Mouse (Mus musculus): ENCODE measurements around the gene Il6ra. TPM values are rescaled to one million over a fixed set of nuclear protein-coding genes. Genes with fewer than 3 reads are reported as not detected.

Gene Il6ra
- polyA plus RNA-seq, 1 experiment from 2014 or later: 0.39 TPM

DNA sequence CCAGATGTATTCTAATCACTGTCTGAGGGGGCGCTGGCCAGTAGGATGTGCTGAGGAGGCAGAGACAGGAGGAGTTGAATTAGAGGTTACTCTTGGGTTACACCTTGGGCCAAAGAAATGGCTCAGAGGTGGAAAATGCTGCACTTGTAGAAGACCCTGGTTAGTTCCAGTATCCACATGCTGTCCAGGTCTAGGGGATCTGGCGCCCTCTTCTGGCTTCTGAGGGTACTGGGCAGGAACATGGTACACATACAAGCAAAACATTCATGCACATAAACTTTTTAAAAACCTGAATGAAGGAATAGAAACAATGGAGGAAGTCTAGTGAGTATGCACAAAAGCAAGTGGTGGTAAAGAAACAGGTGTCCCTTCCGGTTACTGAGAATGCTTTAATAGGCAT is 55.6 kb downstream of the Il6ra start:
- Histone ChIP-seq H3K27me3 (ENCODE audit: low read depth, poor library complexity, severe bottlenecking) (0 out of 2 replicates have a peak, but pooled peaks cover 7% of the 10 kb centered on the region), H3K4me3 (no peak overlapping the region), H3K36me3 (no peaks in the 10 kb centered on the region), H3K9me3 (replicated peaks) (0 out of 2 replicates have a peak, but pooled peaks cover 3% of the 10 kb centered on the region), H3K27ac (replicated peaks) (no peak overlapping the region), H3K4me1 (peaks cover 12% of the 10 kb centered on the region)
- DNase-seq (ENCODE audit: low spot score): no peak
- 80% methylated on average over 3 of the region's 3 CpGs for WGBS

DNA sequence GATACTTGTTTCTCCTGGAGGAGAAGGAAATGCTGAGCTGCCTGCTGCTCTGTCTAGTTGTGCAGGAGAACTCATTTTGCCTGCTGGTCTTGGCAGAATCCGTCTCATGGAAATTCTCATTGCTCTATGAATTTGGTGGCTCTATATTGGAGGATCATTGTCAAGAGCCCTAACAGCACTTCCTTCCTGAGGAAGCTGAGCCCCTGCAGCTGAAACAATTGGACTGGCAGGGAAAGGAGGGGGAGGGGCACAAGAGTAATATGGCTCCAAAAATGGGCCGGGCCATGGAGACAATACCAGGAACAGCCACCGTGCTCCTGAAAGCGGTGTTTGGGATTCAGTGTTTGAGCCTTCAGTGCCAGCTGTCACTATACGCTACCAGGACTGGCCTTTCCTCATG is 59.2 kb downstream of the Il6ra start:
- Histone ChIP-seq H3K27ac (replicated peaks) (no peak overlapping the region; the same call in 1 of the 2 replicates), H3K36me3 (no peaks in the 10 kb centered on the region), H3K27me3 (ENCODE audit: low read depth, poor library complexity, severe bottlenecking) (no peaks in the 10 kb centered on the region), H3K4me1 (peaks cover 3% of the 10 kb centered on the region; the same call in 1 of the 2 replicates), H3K9me3 (replicated peaks) (0 out of 2 replicates have a peak, but pooled peaks cover 3% of the 10 kb centered on the region), H3K4me3 (no peak overlapping the region)
- DNase-seq (ENCODE audit: low spot score): no peak
- WGBS: 85% methylated on average over 5 of the region's 5 CpGs

DNA sequence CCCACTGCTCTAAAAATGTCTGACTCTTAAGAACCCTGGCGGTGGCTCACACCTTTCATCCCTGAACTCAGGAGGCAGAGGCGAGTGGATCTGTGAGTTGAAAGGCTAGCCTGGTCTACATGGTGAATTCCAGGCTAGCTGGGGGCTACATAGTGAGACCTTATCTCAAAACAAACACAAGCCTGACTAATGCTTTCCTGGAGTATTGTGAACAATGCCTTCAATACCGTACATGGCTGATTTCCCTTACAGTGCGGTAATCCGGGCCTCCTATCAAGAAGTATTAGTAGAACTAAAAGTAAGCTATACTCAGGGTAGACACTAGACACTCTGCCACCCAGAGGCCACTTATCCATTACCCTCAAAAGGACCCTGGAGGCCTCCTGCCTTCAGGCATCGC is 64.9 kb downstream of the Il6ra start:
- Histone ChIP-seq H3K27ac (replicated peaks) (no peak overlapping the region), H3K36me3 (no peaks in the 10 kb centered on the region), H3K4me1 (no peaks in the 10 kb centered on the region), H3K27me3 (ENCODE audit: low read depth, poor library complexity, severe bottlenecking) (no peaks in the 10 kb centered on the region), H3K4me3 (no peak overlapping the region), H3K9me3 (replicated peaks) (no peaks in the 10 kb centered on the region)
- WGBS: 93% methylated on average over 6 of the region's 6 CpGs
- no peak for DNase-seq (ENCODE audit: low spot score)

DNA sequence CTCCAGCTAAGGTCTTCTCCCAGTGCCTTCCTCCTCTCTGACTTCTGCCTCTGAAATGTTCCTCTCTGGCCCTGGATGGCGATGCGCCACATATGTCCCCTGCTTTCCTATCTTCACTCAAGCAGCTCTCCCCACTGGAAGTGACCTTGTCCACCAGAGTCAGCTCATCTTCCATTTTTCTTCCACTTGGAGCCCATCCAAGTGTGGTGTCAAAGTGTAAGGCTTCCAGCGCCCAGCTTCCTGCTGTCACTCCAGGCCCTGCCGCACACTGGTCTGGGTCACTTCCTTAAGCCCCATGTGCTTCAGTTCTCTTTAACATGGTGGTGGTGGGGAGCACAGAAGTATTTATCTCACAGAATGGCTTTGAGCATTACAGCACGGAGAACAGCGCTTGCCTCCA is 65.4 kb downstream of the Il6ra start:
- no peak overlapping the region for H3K27ac ChIP-seq (replicated peaks)
- H3K9me3 ChIP-seq (replicated peaks): no peaks in the 10 kb centered on the region
- no peaks in the 10 kb centered on the region for H3K4me1 ChIP-seq
- H3K36me3 ChIP-seq: no peaks in the 10 kb centered on the region
- H3K4me3 ChIP-seq: no peak overlapping the region
- WGBS: 91% methylated on average over 6 of the region's 6 CpGs
- H3K27me3 ChIP-seq (ENCODE audit: low read depth, poor library complexity, severe bottlenecking): no peaks in the 10 kb centered on the region
- no peak for DNase-seq (ENCODE audit: low spot score)

DNA sequence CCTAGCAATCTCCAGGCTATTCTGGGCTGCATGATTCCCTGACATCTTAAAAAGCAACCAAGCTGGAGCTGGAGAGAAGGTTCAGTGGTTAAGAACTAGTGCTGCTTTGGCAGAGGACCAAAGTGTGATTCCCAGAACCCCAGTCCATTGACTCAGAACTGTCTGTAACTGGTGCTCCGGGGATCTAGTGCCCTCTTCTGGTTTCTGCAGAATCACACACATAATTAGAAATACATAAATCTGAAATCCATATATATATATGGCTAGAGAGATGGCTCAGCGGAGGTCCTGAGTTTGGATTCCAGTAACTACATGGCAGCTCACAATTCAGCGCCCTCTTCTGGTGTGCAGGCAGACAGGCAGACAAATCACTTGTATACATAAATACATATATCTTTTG is 65.9 kb downstream of the Il6ra start:
- Histone ChIP-seq H3K9me3 (replicated peaks) (no peaks in the 10 kb centered on the region), H3K36me3 (no peaks in the 10 kb centered on the region), H3K27me3 (ENCODE audit: low read depth, poor library complexity, severe bottlenecking) (no peaks in the 10 kb centered on the region), H3K27ac (replicated peaks) (no peak overlapping the region), H3K4me1 (no peaks in the 10 kb centered on the region), H3K4me3 (no peak overlapping the region)
- no peak for DNase-seq (ENCODE audit: low spot score)
- 77% methylated on average over 3 of the region's 3 CpGs for WGBS

DNA sequence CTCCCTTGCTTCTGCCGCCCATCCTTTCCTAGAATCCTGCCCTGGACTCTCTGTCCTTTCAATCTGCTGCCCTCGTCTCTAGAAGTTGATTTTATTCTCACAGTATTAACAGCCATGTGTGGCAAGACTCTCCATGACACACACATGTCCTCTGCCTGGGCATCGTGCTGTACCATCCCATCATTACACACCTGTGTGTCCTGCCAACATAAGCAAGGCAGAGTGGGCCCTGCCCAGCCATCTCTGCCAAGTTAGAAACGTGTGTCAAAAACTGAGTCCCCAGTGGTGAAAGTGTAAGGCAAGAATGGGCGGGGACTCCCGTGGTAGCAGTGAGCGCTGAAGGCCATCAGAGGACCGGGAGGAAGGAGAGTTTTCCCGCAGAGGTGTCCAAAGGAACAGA is 67.2 kb downstream of the Il6ra start:
- H3K27me3 ChIP-seq (ENCODE audit: low read depth, poor library complexity, severe bottlenecking): no peaks in the 10 kb centered on the region
- H3K4me3 ChIP-seq: no peak overlapping the region
- no peaks in the 10 kb centered on the region for H3K9me3 ChIP-seq (replicated peaks)
- DNase-seq (ENCODE audit: low spot score): no peak
- H3K36me3 ChIP-seq: no peaks in the 10 kb centered on the region
- no peaks in the 10 kb centered on the region for H3K4me1 ChIP-seq
- 86% methylated on average over 9 of the region's 9 CpGs for WGBS
- H3K27ac ChIP-seq (replicated peaks): no peak overlapping the region

DNA sequence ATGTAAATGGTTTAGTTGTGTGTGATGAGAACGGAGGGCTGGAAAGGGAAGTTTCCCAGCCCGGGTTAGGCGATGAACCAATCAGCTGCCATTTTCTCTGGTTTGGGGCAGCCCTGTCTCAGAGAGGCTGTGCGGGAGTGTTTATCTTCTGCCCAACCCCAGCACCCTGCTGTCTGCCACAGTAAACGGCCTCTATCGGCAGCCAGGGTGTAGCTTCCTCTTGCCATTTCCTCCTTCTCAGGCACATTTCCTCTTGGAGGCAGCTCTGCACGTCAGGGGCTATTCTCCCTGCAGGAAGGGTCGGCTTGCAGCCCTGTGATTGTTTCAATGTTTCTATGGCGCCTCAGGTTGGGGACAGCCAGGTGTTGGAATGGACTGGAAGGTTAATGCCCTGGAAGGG is 69.8 kb downstream of the Il6ra start:
- Histone ChIP-seq H3K27ac (replicated peaks) (no peak overlapping the region), H3K4me1 (no peaks in the 10 kb centered on the region), H3K27me3 (ENCODE audit: low read depth, poor library complexity, severe bottlenecking) (no peaks in the 10 kb centered on the region), H3K4me3 (no peak overlapping the region), H3K36me3 (no peaks in the 10 kb centered on the region), H3K9me3 (replicated peaks) (no peaks in the 10 kb centered on the region)
- no peak for DNase-seq (ENCODE audit: low spot score)
- WGBS: 71% methylated on average over 9 of the region's 9 CpGs

DNA sequence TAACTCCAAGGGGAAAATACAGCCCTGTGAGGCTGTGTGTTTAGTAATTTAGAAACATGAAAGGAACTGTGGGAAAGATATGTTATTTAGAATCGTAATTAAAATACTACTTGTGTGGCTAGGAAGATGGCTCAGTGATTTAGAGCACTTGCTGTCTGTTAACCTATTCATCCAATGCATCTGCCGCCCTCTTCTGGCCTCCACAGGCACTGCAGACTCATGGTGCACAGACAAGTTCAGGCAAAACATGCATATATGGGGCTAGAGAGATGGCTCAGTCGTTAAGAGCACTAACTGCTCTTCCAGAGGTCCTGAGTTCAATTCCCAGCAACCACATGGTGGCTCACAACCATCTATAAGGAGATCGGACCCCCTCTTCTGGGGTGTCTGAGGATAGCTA is 70.7 kb downstream of the Il6ra start:
- Histone ChIP-seq H3K4me1 (no peaks in the 10 kb centered on the region), H3K4me3 (no peak overlapping the region), H3K9me3 (replicated peaks) (no peaks in the 10 kb centered on the region), H3K27me3 (ENCODE audit: low read depth, poor library complexity, severe bottlenecking) (no peaks in the 10 kb centered on the region), H3K27ac (replicated peaks) (no peak overlapping the region), H3K36me3 (no peaks in the 10 kb centered on the region)
- peak; percentile 56 for DNase-seq (ENCODE audit: low spot score)
- WGBS: 73% methylated on average over 4 of the region's 4 CpGs

DNA sequence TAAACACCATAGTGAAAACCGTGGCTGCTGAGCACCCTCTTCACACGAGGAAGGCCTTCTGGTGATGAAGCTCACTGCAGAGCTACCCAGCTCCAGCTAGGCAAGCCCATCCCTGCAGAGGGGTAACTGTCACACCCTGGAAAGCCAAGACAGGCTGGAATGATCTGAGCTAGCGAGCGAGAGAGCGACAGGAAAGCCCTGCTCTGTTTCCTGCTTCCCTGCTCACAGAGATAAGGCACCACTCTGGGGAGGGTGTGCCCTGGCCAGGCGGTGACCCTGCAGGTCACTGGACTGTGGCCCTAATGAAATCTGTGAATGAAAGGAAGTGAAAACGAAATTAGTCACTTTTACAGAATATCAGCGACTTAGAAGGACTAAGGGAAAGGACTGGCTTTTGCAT is 77.6 kb downstream of the Il6ra start:
- WGBS: 54% methylated on average over 8 of the region's 8 CpGs
- H3K27me3 ChIP-seq (ENCODE audit: low read depth, poor library complexity, severe bottlenecking): peaks cover 46% of the 10 kb centered on the region
- DNase-seq (ENCODE audit: low spot score): no peak

DNA sequence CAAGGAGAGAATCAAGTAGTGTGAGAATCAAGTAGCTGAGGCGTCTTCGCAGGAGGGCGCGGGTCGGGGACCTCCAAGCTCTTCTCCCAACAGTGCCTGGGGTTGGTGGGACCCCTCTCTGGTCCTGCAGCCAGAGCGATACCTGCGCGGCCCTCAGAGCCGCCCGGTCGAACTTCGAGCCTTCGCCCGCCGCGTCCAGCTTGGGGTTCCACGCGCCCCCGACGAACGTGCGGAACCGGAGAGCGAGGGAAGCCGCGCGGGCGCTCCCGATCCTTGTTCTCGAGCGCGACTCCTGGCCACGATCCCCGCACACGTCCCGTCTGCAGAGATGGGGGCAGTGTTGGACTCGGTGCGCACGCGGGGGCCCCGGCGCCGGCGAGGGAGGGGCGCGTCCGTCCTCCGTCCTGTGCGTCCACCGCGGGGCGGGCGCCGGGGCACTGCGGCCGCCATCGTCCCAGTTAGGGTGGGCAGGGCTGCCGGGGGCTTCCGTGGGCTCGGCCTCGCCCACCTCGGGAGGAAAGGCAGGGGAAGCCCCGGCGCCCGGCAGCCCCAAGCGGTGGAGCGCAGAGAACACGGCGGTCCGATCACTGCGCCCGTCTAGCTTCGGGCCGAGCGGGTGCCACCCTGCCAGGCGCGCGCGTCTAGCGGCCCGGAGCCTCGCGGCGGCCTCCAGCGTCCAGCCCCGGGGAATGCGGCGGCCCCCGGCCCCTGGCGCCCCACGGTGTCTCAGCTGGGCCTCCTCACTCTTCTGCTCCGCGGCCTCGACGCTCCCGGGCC is 82.0 kb downstream of the Il6ra start, which contains the start of gene She:
TSS of gene She (plus strand) at position 556 of the 777 bp plus-strand sequence.
- H3K4me1 ChIP-seq: peaks cover 13% of the 10 kb centered on the region
- H3K4me3 ChIP-seq: peak within 1 kb of the TSS; percentile 51
- H3K27me3 ChIP-seq (ENCODE audit: low read depth, poor library complexity, severe bottlenecking): peaks cover 77% of the 10 kb centered on the region
- no peaks in the 10 kb centered on the region for H3K36me3 ChIP-seq
- no peaks in the 10 kb centered on the region for H3K9me3 ChIP-seq (replicated peaks)
- peak within 1 kb of the TSS; percentile 57 for H3K27ac ChIP-seq (replicated peaks)
- WGBS: 3% methylated on average over 93 of the region's 96 CpGs
- peak; percentile 34 for DNase-seq (ENCODE audit: low spot score)

More for the DNA sequence above, 77.6 kb downstream of the Il6ra start:
- Histone ChIP-seq H3K27ac (replicated peaks) (no peak overlapping the region), H3K9me3 (replicated peaks) (no peaks in the 10 kb centered on the region), H3K4me3 (no peak overlapping the region), H3K36me3 (no peaks in the 10 kb centered on the region), H3K4me1 (peaks cover 13% of the 10 kb centered on the region)

DNA sequence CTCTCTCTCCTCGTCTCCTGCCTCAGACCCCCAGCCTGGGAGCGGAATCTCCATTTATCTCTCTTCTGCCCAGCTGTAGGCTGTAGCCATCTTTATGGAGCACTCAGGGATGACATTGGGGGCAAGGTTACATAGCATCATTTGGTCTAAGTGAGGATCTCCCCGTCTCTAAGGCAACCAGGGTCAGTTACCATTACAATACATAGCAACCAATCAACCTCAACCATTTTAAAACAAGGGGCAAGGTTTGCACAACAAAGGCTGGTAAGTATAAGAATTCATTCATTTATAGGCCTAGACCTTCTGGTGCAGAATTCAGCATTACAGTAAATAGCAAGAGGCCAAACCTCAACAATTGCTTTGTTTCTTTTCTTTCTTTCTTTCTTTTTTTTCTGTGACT is 86.7 kb downstream of the Il6ra start:
- peaks cover 7% of the 10 kb centered on the region for H3K4me1 ChIP-seq
- no peak overlapping the region for H3K27ac ChIP-seq (replicated peaks)
- H3K4me3 ChIP-seq: no peak overlapping the region
- H3K36me3 ChIP-seq: no peaks in the 10 kb centered on the region
- WGBS: 79% methylated on average over 3 of the region's 3 CpGs
- no peaks in the 10 kb centered on the region for H3K9me3 ChIP-seq (replicated peaks)
- no peak for DNase-seq (ENCODE audit: low spot score)
- H3K27me3 ChIP-seq (ENCODE audit: low read depth, poor library complexity, severe bottlenecking): peaks cover 40% of the 10 kb centered on the region

DNA sequence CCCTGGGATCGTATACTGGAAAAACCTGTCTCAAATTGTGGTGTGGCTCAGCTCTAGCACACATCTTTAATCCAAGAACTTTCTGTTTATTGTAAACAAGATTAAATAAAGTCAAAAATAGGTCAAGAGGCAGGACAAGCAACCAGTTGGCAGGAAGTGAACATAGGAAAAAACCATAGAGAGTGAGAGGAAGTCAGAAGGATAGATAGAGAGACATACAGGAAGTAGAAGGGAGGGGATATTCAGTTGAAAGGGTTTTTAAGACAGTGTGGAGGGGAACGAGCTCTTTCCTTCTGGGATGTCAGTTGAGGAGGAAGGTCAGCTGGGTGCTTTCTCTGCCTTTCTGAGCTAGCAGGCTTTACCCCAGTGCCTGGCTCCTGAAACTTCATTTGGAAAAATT is 89.4 kb downstream of the Il6ra start:
- Histone ChIP-seq H3K27me3 (ENCODE audit: low read depth, poor library complexity, severe bottlenecking) (peaks cover 13% of the 10 kb centered on the region), H3K9me3 (replicated peaks) (no peaks in the 10 kb centered on the region), H3K4me3 (no peak overlapping the region), H3K4me1 (no peaks in the 10 kb centered on the region), H3K36me3 (no peaks in the 10 kb centered on the region), H3K27ac (replicated peaks) (no peak overlapping the region)
- no peak for DNase-seq (ENCODE audit: low spot score)
- WGBS: 79% methylated on average over 2 of the region's 2 CpGs

DNA sequence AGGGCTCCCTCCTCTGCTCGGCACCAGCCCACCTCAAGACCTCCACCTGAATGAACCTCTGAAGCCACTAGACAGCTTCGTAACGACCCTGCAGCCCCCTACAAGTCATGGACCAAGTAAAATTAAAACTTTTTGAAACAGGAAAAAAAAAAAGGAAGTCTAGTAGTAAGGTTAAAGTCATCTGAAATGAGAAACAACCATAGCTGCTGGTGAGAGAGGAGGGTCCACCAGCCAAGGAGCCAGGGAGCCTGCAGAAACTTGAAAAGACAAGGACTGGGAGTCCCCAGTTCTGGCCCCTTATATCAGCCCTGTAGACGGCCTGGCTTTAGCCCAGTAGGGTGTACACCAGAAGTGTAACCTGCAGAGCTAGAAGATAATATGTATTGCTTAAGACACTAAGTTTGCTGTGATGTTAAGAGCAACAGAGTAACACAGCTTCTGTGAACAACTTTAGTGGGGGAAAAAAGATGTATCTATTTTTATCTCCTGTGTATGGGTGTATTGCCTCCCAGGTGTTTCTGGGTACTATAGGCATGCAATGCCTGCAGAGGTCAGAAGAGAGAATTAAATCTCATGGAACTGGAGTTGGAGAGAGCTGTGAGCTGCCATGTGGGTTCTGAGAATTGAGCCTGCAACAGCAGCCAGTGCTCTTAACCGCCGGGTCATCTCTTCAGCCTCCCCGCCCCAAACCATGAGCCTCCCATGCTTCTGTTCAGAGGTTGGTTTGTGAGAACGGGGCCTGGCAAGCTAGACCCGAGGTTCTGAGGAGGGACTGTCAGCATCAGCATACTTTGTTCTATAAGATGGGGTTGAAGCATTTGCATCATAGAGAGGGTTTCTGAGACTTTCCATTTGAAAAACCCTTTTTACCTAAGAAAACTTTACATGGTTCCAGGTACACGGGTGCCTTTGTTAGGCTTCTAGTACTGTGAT is 91.2 kb downstream of the Il6ra start:
- no peaks in the 10 kb centered on the region for H3K36me3 ChIP-seq
- H3K27me3 ChIP-seq (ENCODE audit: low read depth, poor library complexity, severe bottlenecking): no peaks in the 10 kb centered on the region
- H3K9me3 ChIP-seq (replicated peaks): no peaks in the 10 kb centered on the region
- H3K4me1 ChIP-seq: no peaks in the 10 kb centered on the region
- H3K27ac ChIP-seq (replicated peaks): no peak overlapping the region
- no peak overlapping the region for H3K4me3 ChIP-seq
- 75% methylated on average over 10 of the region's 10 CpGs for WGBS
- DNase-seq (ENCODE audit: low spot score): no peak
